Mouse (Mus musculus): Measurements from ENCODE around the gene Dcaf15. TPM values are rescaled to one million over a fixed set of nuclear protein-coding genes. Genes with fewer than 3 reads are reported as not detected.
A peak's percentile ranks its signal among the peaks of the same experiment; 100 is the strongest.

Dcaf15 gene
- polyA plus RNA-seq, 1 experiment from 2014 or later = 4.4 TPM

GRCm38 (mm10) chr8:84127202-84127901 is 22.8 kb upstream of the Dcaf15 start:
- Histone ChIP-seq H3K4me1 (replicated peaks; ENCODE audit: control insufficient read depth, insufficient read depth) (no peaks in the 10 kb centered on the region), H3K4me2 (replicated peaks; ENCODE audit: low read depth) (no peak overlapping the region), H3K27ac (replicated peaks) (no peak overlapping the region), H3K9me3 (ENCODE audit: control insufficient read depth, low read length) (no peaks in the 10 kb centered on the region), H3K4me3 (ENCODE audit: low read depth, low read length) (no peak overlapping the region), H3K27me3 (ENCODE audit: control insufficient read depth, insufficient read depth, low read length) (no peaks in the 10 kb centered on the region), H3K36me3 (ENCODE audit: control insufficient read depth, insufficient read depth, low read length) (no peaks in the 10 kb centered on the region), H3K9ac (ENCODE audit: low read length) (no peak overlapping the region)
- DNase-seq (ENCODE audit: low spot score) (no peak), ATAC-seq (ENCODE audit: low FRiP score, low TSS enrichment) (no peak)
- TF ChIP-seq EP300 (optimal IDR thresholded peaks at IDR 0.05) (no peak), CTCF (IDR thresholded peaks at IDR 0.05; ENCODE audit: low read depth) (no peak)
- WGBS = 68% methylated on average over 17 of the region's 17 CpGs

GRCm38 (mm10) chr8:84126742-84127141 is 22.2 kb upstream of the Dcaf15 start:
- 76% methylated on average over 2 of the region's 2 CpGs for WGBS
- no peak for DNase-seq (ENCODE audit: low spot score)
- ATAC-seq (ENCODE audit: low FRiP score, low TSS enrichment) = no peak
- H3K9ac ChIP-seq (ENCODE audit: low read length) = no peak overlapping the region
- no peak overlapping the region for H3K4me3 ChIP-seq (ENCODE audit: low read depth, low read length)
- no peaks in the 10 kb centered on the region for H3K9me3 ChIP-seq (ENCODE audit: control insufficient read depth, low read length)
- H3K27me3 ChIP-seq (ENCODE audit: control insufficient read depth, insufficient read depth, low read length) = no peaks in the 10 kb centered on the region
- no peak for TF ChIP-seq CTCF (IDR thresholded peaks at IDR 0.05; ENCODE audit: low read depth)
- TF ChIP-seq EP300 (optimal IDR thresholded peaks at IDR 0.05) = no peak
- no peak overlapping the region for H3K4me2 ChIP-seq (replicated peaks; ENCODE audit: low read depth)
- no peaks in the 10 kb centered on the region for H3K36me3 ChIP-seq (ENCODE audit: control insufficient read depth, insufficient read depth, low read length)
- no peak overlapping the region for H3K27ac ChIP-seq (replicated peaks)
- H3K4me1 ChIP-seq (replicated peaks; ENCODE audit: control insufficient read depth, insufficient read depth) = no peaks in the 10 kb centered on the region

GRCm38 (mm10) chr8:84125656-84126055 is 21.1 kb upstream of the Dcaf15 start, which contains the start of gene Podnl1:
Gene Podnl1, plus strand, starts transcription at chr8:84125989.
- H3K4me2 ChIP-seq (replicated peaks; ENCODE audit: low read depth) = no peak within 1 kb of the TSS
- no peak within 1 kb of the TSS for H3K4me3 ChIP-seq (ENCODE audit: low read depth, low read length)
- 37% methylated on average over 9 of the region's 9 CpGs for WGBS
- no peak within 1 kb of the TSS for H3K9ac ChIP-seq (ENCODE audit: low read length)
- H3K36me3 ChIP-seq (ENCODE audit: control insufficient read depth, insufficient read depth, low read length) = no peaks in the 10 kb centered on the region
- H3K4me1 ChIP-seq (replicated peaks; ENCODE audit: control insufficient read depth, insufficient read depth) = no peaks in the 10 kb centered on the region
- H3K27ac ChIP-seq (replicated peaks) = no peak within 1 kb of the TSS
- peak; percentile 80 for ATAC-seq (ENCODE audit: low FRiP score, low TSS enrichment)
- no peak for DNase-seq (ENCODE audit: low spot score)
- no peaks in the 10 kb centered on the region for H3K27me3 ChIP-seq (ENCODE audit: control insufficient read depth, insufficient read depth, low read length)
- no peaks in the 10 kb centered on the region for H3K9me3 ChIP-seq (ENCODE audit: control insufficient read depth, low read length)
- TF ChIP-seq CTCF (IDR thresholded peaks at IDR 0.05; ENCODE audit: low read depth) = no peak
- TF ChIP-seq EP300 (optimal IDR thresholded peaks at IDR 0.05) = no peak

- no peaks in the 10 kb centered on the region for H3K36me3 ChIP-seq (ENCODE audit: control insufficient read depth, insufficient read depth, low read length)
- H3K4me1 ChIP-seq (replicated peaks; ENCODE audit: control insufficient read depth, insufficient read depth) = no peaks in the 10 kb centered on the region
- no peak for DNase-seq (ENCODE audit: low spot score)
- ATAC-seq (ENCODE audit: low FRiP score, low TSS enrichment) = no peak
- H3K27ac ChIP-seq (replicated peaks) = no peak overlapping the region
- H3K9ac ChIP-seq (ENCODE audit: low read length) = no peak overlapping the region
- H3K4me3 ChIP-seq (ENCODE audit: low read depth, low read length) = no peak overlapping the region
- no peak overlapping the region for H3K4me2 ChIP-seq (replicated peaks; ENCODE audit: low read depth)
- no peaks in the 10 kb centered on the region for H3K27me3 ChIP-seq (ENCODE audit: control insufficient read depth, insufficient read depth, low read length)
- WGBS = 80% methylated on average over 3 of the region's 3 CpGs
- H3K9me3 ChIP-seq (ENCODE audit: control insufficient read depth, low read length) = no peaks in the 10 kb centered on the region
- TF ChIP-seq CTCF (IDR thresholded peaks at IDR 0.05; ENCODE audit: low read depth) (no peak), EP300 (optimal IDR thresholded peaks at IDR 0.05) (no peak)
Observed at GRCm38 (mm10) chr8:84122151-84122550, 17.6 kb upstream of the Dcaf15 start.

- Histone ChIP-seq H3K9ac (ENCODE audit: low read length) (no peak overlapping the region), H3K27ac (replicated peaks) (no peak overlapping the region), H3K4me1 (replicated peaks; ENCODE audit: control insufficient read depth, insufficient read depth) (no peaks in the 10 kb centered on the region), H3K4me3 (ENCODE audit: low read depth, low read length) (no peak overlapping the region), H3K9me3 (ENCODE audit: control insufficient read depth, low read length) (no peaks in the 10 kb centered on the region), H3K36me3 (ENCODE audit: control insufficient read depth, insufficient read depth, low read length) (no peaks in the 10 kb centered on the region), H3K27me3 (ENCODE audit: control insufficient read depth, insufficient read depth, low read length) (no peaks in the 10 kb centered on the region), H3K4me2 (replicated peaks; ENCODE audit: low read depth) (no peak overlapping the region)
- WGBS = 75% methylated on average over 6 of the region's 6 CpGs
- DNase-seq (ENCODE audit: low spot score) = no peak
- ATAC-seq (ENCODE audit: low FRiP score, low TSS enrichment) = no peak
- TF ChIP-seq EP300 (optimal IDR thresholded peaks at IDR 0.05) = no peak
Observed at GRCm38 (mm10) chr8:84115646-84116045, 11.1 kb upstream of the Dcaf15 start.

GRCm38 (mm10) chr8:84106216-84107040 is 1.9 kb upstream of the Dcaf15 start:
- no peaks in the 10 kb centered on the region for H3K9me3 ChIP-seq (ENCODE audit: control insufficient read depth, low read length)
- TF ChIP-seq CTCF (IDR thresholded peaks at IDR 0.05; ENCODE audit: low read depth) = no peak
- TF ChIP-seq EP300 (optimal IDR thresholded peaks at IDR 0.05) = no peak
- H3K27ac ChIP-seq (replicated peaks) = no peak overlapping the region
- no peaks in the 10 kb centered on the region for H3K27me3 ChIP-seq (ENCODE audit: control insufficient read depth, insufficient read depth, low read length)
- peaks cover 5% of the 10 kb centered on the region; the same call in 1 of the 2 replicates for H3K36me3 ChIP-seq (ENCODE audit: control insufficient read depth, insufficient read depth, low read length)
- ATAC-seq (ENCODE audit: low FRiP score, low TSS enrichment) = no peak
- no peak for DNase-seq (ENCODE audit: low spot score)
- no peak overlapping the region for H3K4me2 ChIP-seq (replicated peaks; ENCODE audit: low read depth)
- peaks cover 4% of the 10 kb centered on the region; the same call in 1 of the 2 replicates for H3K4me1 ChIP-seq (replicated peaks; ENCODE audit: control insufficient read depth, insufficient read depth)
- no peak overlapping the region for H3K4me3 ChIP-seq (ENCODE audit: low read depth, low read length)
- H3K9ac ChIP-seq (ENCODE audit: low read length) = no peak overlapping the region
- 78% methylated on average over 5 of the region's 6 CpGs for WGBS

All from stomach, postnatal 0 days (tissue).